Mouse (Mus musculus) spleen, adult 2 months (tissue): Measurements from ENCODE around the gene Lpar3.

Experiments
- CTCF ChIP-seq: fragments of 200-500 bp; IDR thresholded peaks from 2 replicates; pipeline ENCODE4 v1.5.1; 2011; ENCODE audit warnings: mild to moderate bottlenecking, inconsistent platforms; ENCODE audit not compliant: insufficient read depth, insufficient read length, insufficient replicate concordance; ENCODE audit errors: extremely low read depth
- POLR2A ChIP-seq: fragments of 200-500 bp; IDR thresholded peaks from 2 replicates; pipeline ENCODE4 v1.6.1; 2011; ENCODE audit warnings: low read depth, low read length, inconsistent platforms

DNA sequence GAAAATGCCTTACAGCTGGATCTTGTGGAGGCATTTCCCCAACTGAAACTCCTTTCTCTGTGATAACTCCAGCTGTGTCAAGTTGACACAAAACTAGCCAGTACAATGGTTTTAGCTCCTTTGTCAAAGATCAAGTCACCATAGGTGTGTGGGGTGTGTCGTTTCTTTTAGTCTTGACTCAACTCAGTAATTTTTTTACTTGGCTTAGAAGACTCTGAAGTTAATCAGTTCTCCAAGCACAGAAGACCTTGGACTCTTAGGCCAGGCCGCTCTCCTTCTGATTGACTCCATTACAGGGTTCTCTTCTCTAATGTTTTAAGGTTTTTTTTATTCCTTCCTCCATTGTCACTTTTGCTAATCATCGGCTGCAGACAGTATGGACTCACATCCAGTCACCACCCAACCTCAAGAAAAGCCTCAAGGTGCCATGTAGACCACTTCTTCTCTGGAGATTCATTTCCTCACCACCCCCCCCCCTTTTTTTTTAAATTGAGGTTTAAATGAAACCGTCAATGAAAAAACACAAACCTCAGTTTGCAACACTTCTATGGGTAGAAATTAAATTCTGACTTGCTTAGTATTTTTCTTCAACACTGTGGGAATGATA lies 9.5 kb upstream of the Lpar3 start:
- TF ChIP-seq CTCF (no peak), POLR2A (no peak)
